Mouse (Mus musculus) hindbrain, postnatal 0 days (tissue): ENCODE results near the gene Lrpap1. TPM values are rescaled to one million over a fixed set of nuclear protein-coding genes. Genes with fewer than 3 reads are reported as not detected.

Experiments
- ATAC-seq: fragments of 200-750 bp; cut with Nextera tagmentation; 2 replicates; pipeline ENCODE4 v1.8.0; 2017; ENCODE audit warnings: mild to moderate bottlenecking, moderate TSS enrichment, moderate library complexity
- DNase-seq: peaks from one replicate; pipeline ENCODE4 v3.0.0-alpha.2; 2015; ENCODE audit warnings: low spot score
- H3K27ac ChIP-seq: fragments of 300-500 bp; sonication (generic); 2 replicates; pipeline ENCODE4 v1.5.1; 2014; ENCODE audit warnings: mild to moderate bottlenecking
- H3K27me3 ChIP-seq: fragments of 300-500 bp; sonication (generic); 2 replicates; pipeline ENCODE4 v1.6.1; 2014; ENCODE audit warnings: low read length, mixed read lengths; ENCODE audit not compliant: insufficient read depth
- H3K36me3 ChIP-seq: fragments of 300-500 bp; sonication (generic); 2 replicates; pipeline ENCODE4 v1.6.1; 2014; ENCODE audit warnings: low read length, mixed read lengths; ENCODE audit not compliant: insufficient read depth
- H3K4me1 ChIP-seq: fragments of 300-500 bp; sonication (generic); 2 replicates; pipeline ENCODE4 v1.6.1; 2014; ENCODE audit warnings: antibody characterized with exemption, low read length, mixed read lengths; ENCODE audit not compliant: insufficient read depth
- H3K4me2 ChIP-seq: fragments of 300-500 bp; sonication (generic); 2 replicates; pipeline ENCODE4 v1.6.1; 2014; ENCODE audit warnings: low read depth, mild to moderate bottlenecking, low read length, moderate library complexity, mixed read lengths
- H3K4me3 ChIP-seq: fragments of 300-500 bp; sonication (generic); 2 replicates; pipeline ENCODE4 v1.5.1; 2014; ENCODE audit warnings: low read length
- H3K9ac ChIP-seq: fragments of 300-500 bp; sonication (generic); replicated peaks from 2 replicates; pipeline ENCODE4 v1.6.1; 2014; ENCODE audit warnings: mild to moderate bottlenecking, low read length, moderate library complexity, mixed read lengths
- H3K9me3 ChIP-seq: fragments of 300-500 bp; sonication (generic); 2 replicates; pipeline ENCODE4 v1.6.1; 2016; ENCODE audit warnings: low read length, mixed read lengths
- CTCF ChIP-seq: IDR thresholded peaks from 2 replicates; pipeline ENCODE4 v1.5.1; 2016; ENCODE audit warnings: antibody characterized with exemption, control low read depth, low read depth
- WGBS: fragments of 180-500 bp; shearing (Covaris S2); extraction: QIAGEN DNeasy Blood & Tissue Kit; methylation state at CpG from one replicate; pipeline ENCODE4 v1.1.7; 2014; 5-methylcytosine and 5-hydroxymethylcytosine counted together
- polyA plus RNA-seq: library from polyadenylated mRNA; unstranded; fragments of >200 nt; fragmentation: Nextera tagmentation; extraction: Ambion mirVana; gene quantifications from 2 replicates; pipeline ENCODE4 v1.2.1, GENCODE M21; 2015
- total RNA-seq: library from RNA; depleted of rRNA; stranded (reverse); fragments of >200 nt; gene quantifications from 2 replicates; pipeline ENCODE4 v1.2.3, GENCODE M21; 2014

The Lrpap1 gene
- total and polyA plus RNA-seq, 2 experiments from 2014 or later, result 99.5 to 200 TPM

DNA sequence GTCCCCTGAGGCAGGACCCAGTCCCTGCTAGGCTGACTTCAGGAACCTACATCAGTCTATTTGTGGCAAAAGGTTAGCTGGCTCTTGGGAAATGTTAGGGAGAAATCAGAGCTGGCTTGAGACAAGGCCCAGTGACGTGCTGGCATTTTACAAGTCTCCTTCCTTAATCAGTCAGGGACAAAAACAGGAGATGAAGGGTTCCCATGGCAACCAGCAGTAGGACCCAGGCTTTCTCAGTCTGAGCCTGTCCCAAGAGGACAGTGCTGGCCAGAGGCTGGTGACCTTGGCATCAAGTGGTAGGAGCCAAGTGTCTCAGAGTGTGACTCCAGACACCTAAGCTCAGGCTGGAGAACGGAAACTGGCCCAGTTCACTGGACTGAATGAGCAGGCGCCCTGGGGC lies 28.7 kb upstream of the Lrpap1 start:
- H3K4me2 ChIP-seq, result no peak overlapping the region
- H3K4me1 ChIP-seq, result peaks cover 6% of the 10 kb centered on the region
- TF ChIP-seq CTCF, result no peak
- no peaks in the 10 kb centered on the region for H3K27me3 ChIP-seq
- H3K36me3 ChIP-seq, result no peaks in the 10 kb centered on the region
- H3K4me3 ChIP-seq, result no peak overlapping the region
- no peak for DNase-seq
- no peak overlapping the region for H3K9ac ChIP-seq
- 60% methylated on average over 3 of the region's 3 CpGs for WGBS
- H3K9me3 ChIP-seq, result no peaks in the 10 kb centered on the region
- ATAC-seq, result no peak
- H3K27ac ChIP-seq, result no peak overlapping the region

DNA sequence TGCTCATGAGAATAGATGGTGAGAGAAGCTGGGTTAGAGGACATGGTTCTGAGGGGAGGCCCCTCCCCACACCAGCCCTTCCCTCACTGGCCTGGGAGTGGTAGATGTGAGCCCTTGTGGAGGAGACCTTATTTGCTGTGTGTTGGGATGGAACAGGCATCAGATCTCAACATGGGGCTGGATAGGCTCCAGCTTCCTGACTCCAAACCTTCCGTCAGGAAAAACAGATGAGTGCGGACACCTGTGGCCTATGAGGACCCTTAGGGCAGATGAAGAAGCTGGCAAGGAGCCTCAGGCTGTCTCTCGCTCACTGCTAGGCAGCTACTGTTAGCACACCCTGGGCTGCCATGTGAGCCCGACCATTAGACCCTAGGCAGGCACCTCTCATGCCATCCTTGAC lies 27.9 kb upstream of the Lrpap1 start:
- DNase-seq (no peak), ATAC-seq (no peak)
- Histone ChIP-seq H3K27me3 (no peaks in the 10 kb centered on the region), H3K9me3 (no peaks in the 10 kb centered on the region), H3K4me3 (no peak overlapping the region), H3K9ac (no peak overlapping the region), H3K4me2 (no peak overlapping the region), H3K4me1 (peaks cover 6% of the 10 kb centered on the region), H3K27ac (no peak overlapping the region), H3K36me3 (no peaks in the 10 kb centered on the region)
- TF ChIP-seq CTCF, result no peak
- WGBS, result 78% methylated on average over 4 of the region's 4 CpGs

DNA sequence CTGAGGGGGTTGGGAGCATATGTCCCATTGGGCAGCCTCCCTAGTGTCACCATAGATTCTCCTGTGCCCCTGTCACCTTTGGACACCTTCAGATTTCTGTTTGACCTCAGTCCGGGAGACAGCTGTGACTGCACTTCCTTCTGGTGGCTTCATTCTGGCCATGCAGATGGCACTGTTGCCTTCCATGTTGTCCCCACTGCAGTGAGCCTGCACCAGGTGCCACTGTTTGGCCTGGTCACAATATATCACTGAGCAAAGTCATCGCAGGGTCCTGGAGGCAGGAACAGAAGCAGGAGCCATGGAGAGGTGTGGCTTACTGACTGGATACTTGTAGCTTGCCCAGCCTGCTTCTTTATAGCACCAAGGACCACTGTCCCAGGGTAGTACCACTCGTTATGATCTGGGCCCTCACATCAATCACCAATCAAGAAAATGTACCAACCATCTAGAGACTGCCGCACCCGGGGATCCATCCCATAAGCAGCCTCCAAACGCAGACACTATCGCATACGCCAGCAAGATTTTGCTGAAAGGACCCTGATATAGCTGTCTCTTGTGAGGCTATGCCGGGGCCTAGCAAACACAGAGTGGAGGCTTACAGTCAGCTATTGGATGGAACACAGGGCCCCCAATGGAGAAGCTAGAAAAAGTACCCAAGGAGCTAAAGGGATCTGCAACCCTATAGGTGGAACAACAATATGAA lies 26.9 kb upstream of the Lrpap1 start:
- Histone ChIP-seq H3K4me2 (no peak overlapping the region), H3K9me3 (no peaks in the 10 kb centered on the region), H3K27ac (no peak overlapping the region), H3K36me3 (no peaks in the 10 kb centered on the region), H3K4me1 (no peaks in the 10 kb centered on the region), H3K4me3 (no peak overlapping the region), H3K9ac (no peak overlapping the region), H3K27me3 (no peaks in the 10 kb centered on the region)
- TF ChIP-seq CTCF, result no peak
- WGBS, result 92% methylated on average over 9 of the region's 9 CpGs
- ATAC-seq (no peak), DNase-seq (no peak)

DNA sequence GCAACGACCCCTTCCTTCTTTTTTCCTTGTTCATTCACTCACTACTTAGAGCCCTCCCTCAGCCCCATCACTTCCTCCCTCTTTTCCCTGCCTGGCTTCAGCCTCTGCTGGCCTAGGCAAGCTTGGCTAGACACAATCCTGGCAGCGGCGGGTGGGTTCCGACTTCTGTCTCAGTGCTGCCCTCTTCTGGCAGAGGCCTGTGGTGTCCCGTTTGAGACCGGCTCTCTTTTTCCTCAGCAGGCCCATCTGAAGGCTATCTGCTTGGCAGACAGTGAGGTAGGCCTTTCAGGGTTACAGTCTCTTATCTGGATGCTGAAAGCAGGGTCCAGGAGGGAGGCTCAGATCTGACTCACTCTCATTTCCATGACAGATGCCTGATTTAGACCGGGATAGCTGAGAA lies 26.2 kb upstream of the Lrpap1 start:
- WGBS, result 6% methylated on average over 7 of the region's 7 CpGs
- ATAC-seq, result peak; percentile 84
- Histone ChIP-seq H3K9ac (no peak overlapping the region), H3K4me3 (no peak overlapping the region), H3K27ac (no peak overlapping the region; the same call in 1 of the 2 replicates), H3K36me3 (no peaks in the 10 kb centered on the region), H3K4me1 (no peaks in the 10 kb centered on the region), H3K4me2 (no peak overlapping the region), H3K27me3 (no peaks in the 10 kb centered on the region), H3K9me3 (no peaks in the 10 kb centered on the region)
- DNase-seq, result peak; percentile 93
- peak; percentile 93 for TF ChIP-seq CTCF

GRCm38 (mm10) chr5:35131237-35131636 lies 25.7 kb upstream of the Lrpap1 start:
- ATAC-seq, result peak; percentile 7; the same call in 1 of the 2 replicates
- Histone ChIP-seq H3K9ac (no peak overlapping the region), H3K27ac (no peak overlapping the region; the same call in 1 of the 2 replicates), H3K4me2 (no peak overlapping the region), H3K36me3 (no peaks in the 10 kb centered on the region), H3K9me3 (no peaks in the 10 kb centered on the region), H3K27me3 (no peaks in the 10 kb centered on the region), H3K4me3 (no peak overlapping the region), H3K4me1 (no peaks in the 10 kb centered on the region)
- 19% methylated on average over 1 of the region's 1 CpGs for WGBS
- DNase-seq, result no peak
- peak; percentile 34; the same call in 1 of the 2 replicates for TF ChIP-seq CTCF

GRCm38 (mm10) chr5:35129767-35130191 lies 24.2 kb upstream of the Lrpap1 start:
- TF ChIP-seq CTCF, result no peak
- no peak overlapping the region for H3K9ac ChIP-seq
- H3K36me3 ChIP-seq, result no peaks in the 10 kb centered on the region
- H3K9me3 ChIP-seq, result no peaks in the 10 kb centered on the region
- H3K4me3 ChIP-seq, result no peak overlapping the region
- peak overlapping the region; percentile 45; the same call in 1 of the 2 replicates for H3K27ac ChIP-seq
- 76% methylated on average over 7 of the region's 7 CpGs for WGBS
- H3K4me2 ChIP-seq, result no peak overlapping the region
- DNase-seq (no peak), ATAC-seq (peak; percentile 46; the same call in 1 of the 2 replicates)
- H3K4me1 ChIP-seq, result no peaks in the 10 kb centered on the region
- no peaks in the 10 kb centered on the region for H3K27me3 ChIP-seq

GRCm38 (mm10) chr5:35129208-35129607 lies 23.6 kb upstream of the Lrpap1 start:
- Histone ChIP-seq H3K4me1 (no peaks in the 10 kb centered on the region), H3K4me2 (no peak overlapping the region), H3K4me3 (no peak overlapping the region), H3K36me3 (no peaks in the 10 kb centered on the region), H3K27ac (peak overlapping the region; percentile 45; the same call in 1 of the 2 replicates), H3K27me3 (no peaks in the 10 kb centered on the region), H3K9ac (no peak overlapping the region), H3K9me3 (no peaks in the 10 kb centered on the region)
- ATAC-seq (no peak), DNase-seq (peak; percentile 48)
- 55% methylated on average over 16 of the region's 16 CpGs for WGBS
- no peak for TF ChIP-seq CTCF
